Mouse (Mus musculus): Measurements from ENCODE around the gene Astn2. TPM values are rescaled to one million over a fixed set of nuclear protein-coding genes. Genes with fewer than 3 reads are reported as not detected.
A peak's percentile ranks its signal among the peaks of the same experiment; 100 is the strongest.

The Astn2 gene
- polyA plus RNA-seq, 1 experiment from 2014 or later = 2.3 TPM

DNA sequence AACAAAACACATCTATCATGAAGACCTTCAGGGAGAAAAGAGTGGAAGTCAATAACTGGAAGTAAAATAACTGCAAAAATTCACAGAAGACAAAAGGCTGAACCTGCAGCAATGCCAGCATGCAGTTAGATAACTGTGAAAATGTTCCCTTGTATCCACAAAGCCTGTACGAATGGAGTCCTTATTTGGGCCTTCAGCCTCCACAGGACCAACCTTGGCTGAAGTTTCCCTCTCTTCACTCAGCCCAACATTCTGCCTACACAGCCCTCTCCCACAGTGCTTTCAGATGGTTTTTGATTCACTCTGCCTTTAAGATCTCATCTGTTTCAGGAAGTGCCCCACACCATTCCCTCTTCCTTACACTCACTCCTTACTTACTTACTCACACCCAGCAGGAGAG lies 376.5 kb downstream of the Astn2 start:
- Histone ChIP-seq H3K4me3 (no peak overlapping the region), H3K36me3 (no peaks in the 10 kb centered on the region), H3K27ac (replicated peaks) (no peak overlapping the region), H3K27me3 (no peaks in the 10 kb centered on the region), H3K9ac (replicated peaks) (no peak overlapping the region), H3K9me3 (no peaks in the 10 kb centered on the region), H3K4me2 (replicated peaks) (no peak overlapping the region), H3K4me1 (peaks cover 16% of the 10 kb centered on the region)
- 83% methylated on average over 1 of the region's 1 CpGs for WGBS
- no peak for ATAC-seq (ENCODE audit: low FRiP score, low read depth)

DNA sequence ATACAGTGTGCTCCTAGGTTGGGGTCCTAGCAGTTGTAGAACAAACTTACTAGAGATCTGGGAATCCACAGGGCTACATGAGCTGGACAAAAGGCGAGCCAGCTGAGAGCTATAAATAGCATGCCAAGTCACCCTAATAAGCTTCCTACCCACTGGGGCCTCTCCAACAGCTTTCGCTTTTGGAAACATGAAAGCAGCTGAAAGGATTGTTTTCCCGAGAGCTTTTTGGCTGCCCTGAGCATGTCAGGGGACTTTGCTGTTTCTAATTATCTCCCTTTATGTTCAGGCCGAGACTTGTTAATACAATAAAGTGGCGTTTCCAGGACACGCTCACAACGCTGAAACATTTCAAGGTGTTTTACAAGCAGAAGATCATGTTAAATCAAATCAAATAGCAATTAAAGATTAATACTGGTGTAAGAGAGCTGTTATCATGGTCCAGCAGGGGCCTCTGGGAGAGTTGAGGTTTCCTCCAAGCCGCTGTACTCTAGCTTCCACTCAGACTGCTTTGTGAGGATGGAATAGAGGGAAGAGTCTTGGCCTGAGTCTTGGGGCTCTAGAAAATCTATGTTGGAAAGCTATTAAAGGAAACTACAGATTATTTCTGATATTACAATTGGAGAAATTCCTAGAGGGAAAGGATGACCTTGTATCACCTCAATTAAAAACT lies 378.9 kb downstream of the Astn2 start:
- peaks cover 10% of the 10 kb centered on the region for H3K4me1 ChIP-seq
- no peaks in the 10 kb centered on the region for H3K9me3 ChIP-seq
- 0 out of 2 replicates have a peak overlapping the region, but pooled peaks have one; percentile 7 for H3K4me2 ChIP-seq (replicated peaks)
- H3K9ac ChIP-seq (replicated peaks) = no peak overlapping the region
- H3K36me3 ChIP-seq = no peaks in the 10 kb centered on the region
- peak; percentile 84 for ATAC-seq (ENCODE audit: low FRiP score, low read depth)
- WGBS = 12% methylated on average over 8 of the region's 8 CpGs
- H3K27ac ChIP-seq (replicated peaks) = 0 out of 2 replicates have a peak overlapping the region, but pooled peaks have one; percentile 35
- H3K27me3 ChIP-seq = no peaks in the 10 kb centered on the region
- no peak overlapping the region for H3K4me3 ChIP-seq

DNA sequence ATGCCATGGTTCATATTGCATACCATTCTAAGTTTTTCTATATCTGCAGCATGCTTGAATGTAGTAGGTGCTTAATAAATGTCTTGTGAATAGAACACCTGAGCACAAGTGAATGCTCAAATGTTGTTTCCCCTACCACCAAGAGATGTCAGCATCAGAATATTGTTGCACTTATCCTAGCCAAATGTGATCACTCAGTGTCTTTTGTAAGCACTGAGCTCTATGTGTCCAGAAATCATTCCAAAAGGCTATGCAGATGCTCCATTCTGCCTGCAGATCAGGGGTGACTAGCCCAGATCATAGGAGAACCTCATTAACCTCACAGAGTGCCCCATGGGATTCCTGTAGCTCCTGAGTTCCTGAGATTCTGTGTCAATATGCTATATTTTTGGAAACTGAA lies 401.5 kb downstream of the Astn2 start:
- no peak overlapping the region for H3K9ac ChIP-seq (replicated peaks)
- H3K4me3 ChIP-seq = no peak overlapping the region
- H3K27ac ChIP-seq (replicated peaks) = no peak overlapping the region
- ATAC-seq (ENCODE audit: low FRiP score, low read depth) = no peak
- H3K9me3 ChIP-seq = no peaks in the 10 kb centered on the region
- no peak overlapping the region for H3K4me2 ChIP-seq (replicated peaks)
- H3K36me3 ChIP-seq = no peaks in the 10 kb centered on the region
- no peaks in the 10 kb centered on the region for H3K27me3 ChIP-seq
- no peaks in the 10 kb centered on the region for H3K4me1 ChIP-seq

DNA sequence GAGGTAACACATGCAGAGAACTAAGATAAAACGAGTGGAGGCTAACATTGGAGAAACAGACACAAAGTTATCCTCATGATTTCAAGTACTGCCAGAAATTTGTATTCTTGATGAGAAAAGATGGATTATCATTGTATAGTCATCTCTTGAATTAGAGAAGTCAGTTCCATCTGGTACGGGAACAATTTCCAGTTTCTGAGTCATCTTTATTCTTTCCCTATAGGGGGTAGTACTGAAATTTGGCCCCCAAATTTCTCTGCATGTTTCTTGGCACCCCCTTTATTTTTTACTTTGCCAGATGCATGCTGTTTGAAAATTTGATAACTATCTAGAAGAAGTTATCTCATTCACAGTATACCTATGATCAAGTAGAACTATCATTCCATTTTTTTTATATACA lies 420.8 kb downstream of the Astn2 start:
- H3K27me3 ChIP-seq = no peaks in the 10 kb centered on the region
- 97% methylated on average over 2 of the region's 2 CpGs for WGBS
- H3K4me1 ChIP-seq = no peaks in the 10 kb centered on the region
- H3K4me2 ChIP-seq (replicated peaks) = no peak overlapping the region
- no peak overlapping the region for H3K27ac ChIP-seq (replicated peaks)
- no peaks in the 10 kb centered on the region for H3K36me3 ChIP-seq
- H3K4me3 ChIP-seq = no peak overlapping the region
- no peak overlapping the region for H3K9ac ChIP-seq (replicated peaks)
- ATAC-seq (ENCODE audit: low FRiP score, low read depth) = no peak
- no peaks in the 10 kb centered on the region for H3K9me3 ChIP-seq

DNA sequence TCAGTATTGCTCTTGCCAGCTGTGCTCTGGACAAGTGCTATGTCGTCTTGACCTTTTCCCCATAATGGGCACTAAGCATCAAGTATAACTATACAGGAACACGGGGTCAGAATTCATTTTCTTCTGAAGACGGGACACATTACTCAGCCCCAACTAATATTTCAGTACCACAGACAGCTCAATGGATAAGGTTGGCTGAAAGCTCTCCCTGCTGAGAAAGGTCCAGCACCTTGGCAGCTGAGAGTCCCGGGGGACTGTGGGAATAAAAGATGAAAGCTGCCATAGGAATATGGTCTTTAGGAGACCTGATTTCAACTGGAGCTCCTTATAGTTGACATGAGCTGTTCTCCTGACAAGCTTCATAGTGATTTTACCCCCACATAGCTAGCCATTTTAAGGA lies 421.5 kb downstream of the Astn2 start:
- ATAC-seq (ENCODE audit: low FRiP score, low read depth) = no peak
- Histone ChIP-seq H3K36me3 (no peaks in the 10 kb centered on the region), H3K4me2 (replicated peaks) (no peak overlapping the region), H3K9ac (replicated peaks) (no peak overlapping the region), H3K27me3 (no peaks in the 10 kb centered on the region), H3K27ac (replicated peaks) (no peak overlapping the region), H3K4me1 (no peaks in the 10 kb centered on the region), H3K4me3 (no peak overlapping the region), H3K9me3 (no peaks in the 10 kb centered on the region)
- 70% methylated on average over 4 of the region's 4 CpGs for WGBS

DNA sequence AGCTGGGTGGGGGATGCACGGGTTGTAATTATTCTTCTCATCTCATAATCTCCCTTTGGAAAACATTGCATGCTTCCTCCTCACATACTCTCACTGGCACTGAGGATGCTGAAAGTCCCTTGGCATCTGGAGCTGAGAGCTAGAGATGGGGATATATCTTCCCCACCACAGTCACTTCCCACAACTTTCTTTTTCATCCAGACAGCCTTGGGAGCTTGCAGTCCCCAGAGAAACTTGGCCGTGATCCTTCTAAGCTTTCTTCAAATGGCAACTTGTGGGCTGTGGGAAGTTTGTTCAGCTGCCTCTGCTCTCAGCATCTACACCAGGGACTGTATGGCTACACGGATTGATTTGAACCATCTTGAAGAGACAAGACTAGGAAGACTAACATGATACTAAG lies 428.2 kb downstream of the Astn2 start:
- H3K4me1 ChIP-seq = no peaks in the 10 kb centered on the region
- no peak for ATAC-seq (ENCODE audit: low FRiP score, low read depth)
- no peak overlapping the region for H3K27ac ChIP-seq (replicated peaks)
- H3K4me2 ChIP-seq (replicated peaks) = no peak overlapping the region
- H3K36me3 ChIP-seq = no peaks in the 10 kb centered on the region
- 79% methylated on average over 3 of the region's 3 CpGs for WGBS
- no peaks in the 10 kb centered on the region for H3K9me3 ChIP-seq
- H3K27me3 ChIP-seq = no peaks in the 10 kb centered on the region
- no peak overlapping the region for H3K9ac ChIP-seq (replicated peaks)
- no peak overlapping the region for H3K4me3 ChIP-seq

DNA sequence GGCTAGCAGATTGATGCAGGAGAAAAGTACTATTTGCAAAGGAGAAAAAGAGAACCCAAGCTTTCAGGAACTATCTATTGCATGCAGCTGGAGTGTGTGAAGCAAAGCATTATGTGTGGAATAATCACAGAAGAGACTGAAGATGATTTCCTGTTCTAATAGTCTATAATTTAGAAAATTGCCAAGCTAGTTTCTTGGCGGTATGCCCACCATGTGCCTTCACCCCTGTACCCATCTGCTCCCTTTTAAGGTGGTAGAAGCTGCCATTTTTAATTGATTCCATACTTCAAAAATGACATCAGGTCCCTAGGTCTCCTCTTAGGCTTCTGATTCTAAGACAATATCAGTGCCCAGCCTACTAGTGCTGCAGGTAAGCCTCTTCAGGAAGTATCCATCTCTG lies 432.0 kb downstream of the Astn2 start:
- Histone ChIP-seq H3K4me1 (no peaks in the 10 kb centered on the region), H3K36me3 (no peaks in the 10 kb centered on the region), H3K9me3 (no peaks in the 10 kb centered on the region), H3K9ac (replicated peaks) (no peak overlapping the region), H3K4me2 (replicated peaks) (no peak overlapping the region), H3K4me3 (no peak overlapping the region), H3K27me3 (no peaks in the 10 kb centered on the region), H3K27ac (replicated peaks) (no peak overlapping the region)
- 84% methylated on average over 1 of the region's 1 CpGs for WGBS
- no peak for ATAC-seq (ENCODE audit: low FRiP score, low read depth)

DNA sequence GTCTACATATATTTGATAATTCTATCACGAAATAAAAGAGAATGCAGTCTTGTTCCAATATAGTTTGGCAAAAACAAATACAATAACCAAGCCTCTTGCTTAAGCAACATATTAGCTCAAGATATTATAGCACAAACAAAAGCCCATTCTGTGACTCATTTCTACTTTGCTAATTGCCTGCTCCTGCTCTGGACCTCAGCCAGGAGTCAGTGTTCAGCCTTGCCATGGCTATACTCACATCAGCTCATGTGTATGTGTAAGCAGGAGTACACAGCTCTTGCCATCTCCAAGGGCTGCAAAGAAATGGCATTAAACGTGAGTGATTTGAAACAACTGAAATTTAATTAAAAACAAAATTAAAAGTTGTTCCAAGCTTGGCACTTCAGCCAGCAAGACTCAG lies 435.1 kb downstream of the Astn2 start:
- H3K36me3 ChIP-seq = no peaks in the 10 kb centered on the region
- no peak overlapping the region for H3K9ac ChIP-seq (replicated peaks)
- H3K27ac ChIP-seq (replicated peaks) = no peak overlapping the region
- no peak overlapping the region for H3K4me3 ChIP-seq
- ATAC-seq (ENCODE audit: low FRiP score, low read depth) = no peak
- no peaks in the 10 kb centered on the region for H3K4me1 ChIP-seq
- 84% methylated on average over 2 of the region's 2 CpGs for WGBS
- no peaks in the 10 kb centered on the region for H3K9me3 ChIP-seq
- H3K27me3 ChIP-seq = no peaks in the 10 kb centered on the region
- no peak overlapping the region for H3K4me2 ChIP-seq (replicated peaks)

DNA sequence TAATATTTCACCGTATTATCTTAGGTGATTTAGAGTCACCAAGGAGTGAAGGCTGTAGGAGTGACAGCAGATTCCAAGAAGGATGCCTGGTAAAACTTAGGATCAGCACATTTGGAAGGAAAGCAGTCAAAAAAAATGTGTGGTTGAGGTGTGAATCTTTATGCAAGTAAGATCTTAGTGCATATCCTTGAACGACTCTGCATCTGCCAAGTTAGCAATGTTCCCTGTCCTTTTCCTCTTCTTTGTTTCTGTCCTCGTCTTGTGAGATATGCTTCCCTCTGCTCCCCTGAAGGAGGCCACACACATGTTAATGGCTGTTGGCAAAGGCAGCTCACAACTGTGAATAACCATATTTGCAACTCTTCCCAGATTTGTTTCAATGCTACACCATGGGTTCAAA lies 439.8 kb downstream of the Astn2 start:
- Histone ChIP-seq H3K4me1 (no peaks in the 10 kb centered on the region), H3K9ac (replicated peaks) (no peak overlapping the region), H3K4me3 (no peak overlapping the region), H3K4me2 (replicated peaks) (no peak overlapping the region), H3K36me3 (no peaks in the 10 kb centered on the region), H3K27me3 (no peaks in the 10 kb centered on the region), H3K9me3 (no peaks in the 10 kb centered on the region), H3K27ac (replicated peaks) (no peak overlapping the region)
- ATAC-seq (ENCODE audit: low FRiP score, low read depth) = no peak
- WGBS = 73% methylated on average over 3 of the region's 3 CpGs

DNA sequence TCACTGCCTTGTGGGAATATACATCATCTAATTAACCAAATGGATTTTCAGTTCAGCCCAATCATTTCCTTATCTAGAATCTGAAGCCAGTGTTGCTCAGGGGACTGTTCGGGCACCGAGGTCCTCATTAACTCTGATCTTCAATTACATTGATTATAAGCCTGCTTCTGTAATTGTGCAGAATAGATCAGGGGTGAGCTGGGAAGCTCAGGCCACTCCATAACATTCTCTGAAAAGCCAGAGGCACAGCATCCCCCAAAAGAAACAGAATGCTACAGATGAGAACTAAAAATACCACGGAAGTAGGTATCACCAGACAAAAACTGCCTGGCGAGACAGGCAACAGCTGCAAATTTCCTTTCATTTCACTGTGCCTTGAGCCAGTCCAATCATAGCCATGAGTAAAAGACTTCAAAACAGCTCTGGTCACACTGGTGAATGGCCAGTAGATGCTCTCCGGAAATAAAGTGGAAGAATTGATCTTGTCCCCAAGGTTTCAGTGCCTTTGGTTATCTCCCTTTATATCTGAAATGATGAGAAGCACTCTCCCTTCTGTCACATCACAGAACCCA lies 445.1 kb downstream of the Astn2 start:
- ATAC-seq (ENCODE audit: low FRiP score, low read depth) = 0 out of 2 replicates have a peak, but pooled peaks have one; percentile 34
- no peak overlapping the region for H3K4me2 ChIP-seq (replicated peaks)
- H3K27me3 ChIP-seq = no peaks in the 10 kb centered on the region
- no peaks in the 10 kb centered on the region for H3K9me3 ChIP-seq
- H3K27ac ChIP-seq (replicated peaks) = no peak overlapping the region
- H3K4me1 ChIP-seq = no peaks in the 10 kb centered on the region
- no peak overlapping the region for H3K9ac ChIP-seq (replicated peaks)
- 77% methylated on average over 5 of the region's 5 CpGs for WGBS
- no peaks in the 10 kb centered on the region for H3K36me3 ChIP-seq
- no peak overlapping the region for H3K4me3 ChIP-seq

DNA sequence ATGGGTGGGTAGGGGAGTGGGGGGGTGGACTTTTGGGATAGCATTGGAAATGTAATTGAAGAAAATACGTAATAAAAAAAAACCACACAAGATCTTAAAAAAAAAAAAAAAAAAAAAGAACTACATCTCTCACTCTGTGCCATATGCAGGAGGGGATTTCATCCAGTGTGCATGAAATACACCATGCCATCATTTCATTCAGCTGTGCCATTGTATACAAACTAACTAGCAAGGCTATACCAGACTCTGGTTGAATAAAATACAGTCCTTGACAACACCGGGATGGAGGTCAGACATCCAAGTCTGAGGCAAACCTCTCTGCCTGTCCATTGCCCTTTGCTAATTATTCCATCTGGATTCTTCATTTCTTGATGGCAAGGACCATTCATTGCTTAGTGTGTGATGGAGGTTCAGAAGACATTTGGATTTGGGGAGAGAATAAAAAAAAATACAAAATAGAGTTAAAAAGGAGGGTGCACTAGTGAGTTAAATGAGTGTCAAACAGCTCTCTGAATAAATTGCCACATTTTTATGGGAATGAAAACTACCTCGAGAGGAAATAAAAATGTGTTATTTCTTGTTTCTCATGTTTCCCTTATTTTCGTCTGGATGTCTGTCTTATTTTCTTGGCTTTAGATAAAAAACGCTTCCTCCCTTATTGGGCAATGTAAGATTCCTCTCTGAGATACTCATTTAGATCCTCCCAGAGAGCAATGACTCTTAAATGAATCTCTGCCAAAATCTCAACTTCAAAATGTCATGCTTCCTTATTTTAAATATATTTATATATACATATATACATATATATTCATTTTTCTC lies 445.8 kb downstream of the Astn2 start:
- no peak overlapping the region for H3K9ac ChIP-seq (replicated peaks)
- H3K4me1 ChIP-seq = no peaks in the 10 kb centered on the region
- no peaks in the 10 kb centered on the region for H3K36me3 ChIP-seq
- 90% methylated on average over 5 of the region's 5 CpGs for WGBS
- no peak overlapping the region for H3K27ac ChIP-seq (replicated peaks)
- no peak overlapping the region for H3K4me2 ChIP-seq (replicated peaks)
- ATAC-seq (ENCODE audit: low FRiP score, low read depth) = no peak
- no peak overlapping the region for H3K4me3 ChIP-seq
- H3K27me3 ChIP-seq = no peaks in the 10 kb centered on the region
- no peaks in the 10 kb centered on the region for H3K9me3 ChIP-seq

DNA sequence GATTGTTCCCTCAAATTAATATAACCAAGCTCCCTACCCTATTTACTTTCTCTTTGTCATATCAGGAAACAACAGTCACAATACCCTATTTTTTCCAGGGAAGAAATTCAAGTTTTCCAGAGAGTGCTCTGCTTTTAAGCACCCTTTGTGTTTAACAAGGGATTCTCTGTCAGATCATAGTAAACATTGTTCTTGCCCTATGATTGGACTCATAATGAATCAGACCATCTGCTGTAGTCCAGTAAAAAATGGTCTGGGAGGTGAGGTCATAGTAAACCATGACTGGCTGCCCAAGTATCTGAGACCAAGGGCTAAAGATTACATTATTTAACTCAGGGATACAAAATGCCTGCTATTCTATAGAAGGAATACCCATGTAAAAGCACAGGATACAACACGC lies 452.5 kb downstream of the Astn2 start:
- no peaks in the 10 kb centered on the region for H3K36me3 ChIP-seq
- H3K27ac ChIP-seq (replicated peaks) = no peak overlapping the region
- H3K9ac ChIP-seq (replicated peaks) = no peak overlapping the region
- peaks cover 4% of the 10 kb centered on the region; the same call in 1 of the 2 replicates for H3K4me1 ChIP-seq
- no peak for ATAC-seq (ENCODE audit: low FRiP score, low read depth)
- H3K4me2 ChIP-seq (replicated peaks) = no peak overlapping the region
- no peaks in the 10 kb centered on the region for H3K27me3 ChIP-seq
- H3K4me3 ChIP-seq = no peak overlapping the region
- 91% methylated on average over 1 of the region's 1 CpGs for WGBS
- H3K9me3 ChIP-seq = no peaks in the 10 kb centered on the region
